Mouse (Mus musculus): ENCODE data around the gene Six2. TPM values are rescaled to one million over a fixed set of nuclear protein-coding genes. Genes with fewer than 3 reads are reported as not detected.

Gene Six2
- polyA plus RNA-seq, 1 experiment, result 14.4 TPM

GRCm38 (mm10) chr17:85700028-85700427 is 12.0 kb upstream of the Six2 start:
- Histone ChIP-seq H3K27me3 (ENCODE audit: control insufficient read depth, insufficient read depth, low read length) (no peaks in the 10 kb centered on the region), H3K27ac (ENCODE audit: control insufficient read depth, insufficient read depth, low read length) (no peak overlapping the region), H3K4me3 (ENCODE audit: control insufficient read depth, insufficient read depth, low read length) (no peak overlapping the region), H3K4me1 (replicated peaks; ENCODE audit: control insufficient read depth, insufficient read depth, low read length) (no peaks in the 10 kb centered on the region), H3K36me3 (ENCODE audit: control insufficient read depth, insufficient read depth, low read length) (no peaks in the 10 kb centered on the region)
- TF ChIP-seq CTCF (IDR thresholded peaks at IDR 0.05; ENCODE audit: borderline replicate concordance, control insufficient read depth, extremely low read depth, insufficient read depth, low read length, poor library complexity) (no peak), POLR2A (IDR thresholded peaks at IDR 0.05; ENCODE audit: control insufficient read depth, extremely low read depth, insufficient read depth, low read length, poor library complexity) (no peak)
- WGBS, result 84% methylated on average over 4 of the region's 4 CpGs
- no peak for DNase-seq

DNA sequence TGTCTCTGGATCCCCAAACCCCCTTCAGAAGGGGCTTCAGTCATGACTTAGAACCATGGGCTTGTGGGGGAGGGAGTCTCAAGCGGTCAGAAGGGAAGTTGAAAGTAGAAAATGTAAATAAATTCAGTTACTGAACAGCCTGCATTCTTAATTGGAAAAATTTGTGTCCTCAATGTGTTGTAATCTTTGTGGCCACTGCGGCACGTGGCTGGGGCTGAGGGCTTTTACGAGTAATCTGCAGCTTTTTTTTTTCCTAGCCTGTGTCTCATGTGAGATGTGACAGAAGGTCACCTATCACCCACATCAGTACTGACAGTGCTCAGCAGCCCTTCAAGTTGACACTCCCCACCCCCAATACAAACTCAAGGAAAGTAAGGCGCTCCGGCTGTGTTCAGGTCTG is 10.6 kb upstream of the Six2 start:
- WGBS, result 91% methylated on average over 6 of the region's 6 CpGs
- H3K27me3 ChIP-seq (ENCODE audit: control insufficient read depth, insufficient read depth, low read length), result no peaks in the 10 kb centered on the region; the same call in 1 of the 2 replicates
- no peak for DNase-seq
- H3K36me3 ChIP-seq (ENCODE audit: control insufficient read depth, insufficient read depth, low read length), result no peaks in the 10 kb centered on the region
- TF ChIP-seq POLR2A (IDR thresholded peaks at IDR 0.05; ENCODE audit: control insufficient read depth, extremely low read depth, insufficient read depth, low read length, poor library complexity) (no peak), CTCF (IDR thresholded peaks at IDR 0.05; ENCODE audit: borderline replicate concordance, control insufficient read depth, extremely low read depth, insufficient read depth, low read length, poor library complexity) (no peak)
- no peaks in the 10 kb centered on the region for H3K4me1 ChIP-seq (replicated peaks; ENCODE audit: control insufficient read depth, insufficient read depth, low read length)
- H3K27ac ChIP-seq (ENCODE audit: control insufficient read depth, insufficient read depth, low read length), result no peak overlapping the region
- H3K4me3 ChIP-seq (ENCODE audit: control insufficient read depth, insufficient read depth, low read length), result no peak overlapping the region

DNA sequence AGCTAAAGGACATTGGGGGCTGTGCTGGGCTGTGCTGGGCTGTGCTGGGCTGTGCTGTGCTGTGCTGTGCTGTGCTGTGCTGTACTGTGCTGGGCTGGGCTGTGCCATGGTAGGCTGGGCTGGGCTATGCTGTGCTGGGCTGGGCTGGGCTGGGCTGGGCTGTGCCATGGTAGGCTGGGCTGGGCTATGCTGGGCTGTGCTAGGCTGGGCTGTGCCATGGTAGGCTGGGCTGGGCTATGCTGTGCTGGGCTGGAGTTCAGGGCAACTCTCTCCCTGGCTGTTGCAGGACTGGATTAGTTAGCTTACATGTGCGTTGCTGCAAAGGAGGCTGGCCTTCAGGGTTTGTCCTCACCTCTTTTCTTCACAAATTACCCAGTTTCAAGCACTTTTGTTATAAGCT is 9.9 kb upstream of the Six2 start:
- no peak overlapping the region for H3K4me3 ChIP-seq (ENCODE audit: control insufficient read depth, insufficient read depth, low read length)
- no peak for TF ChIP-seq POLR2A (IDR thresholded peaks at IDR 0.05; ENCODE audit: control insufficient read depth, extremely low read depth, insufficient read depth, low read length, poor library complexity)
- TF ChIP-seq CTCF (IDR thresholded peaks at IDR 0.05; ENCODE audit: borderline replicate concordance, control insufficient read depth, extremely low read depth, insufficient read depth, low read length, poor library complexity), result no peak

DNA sequence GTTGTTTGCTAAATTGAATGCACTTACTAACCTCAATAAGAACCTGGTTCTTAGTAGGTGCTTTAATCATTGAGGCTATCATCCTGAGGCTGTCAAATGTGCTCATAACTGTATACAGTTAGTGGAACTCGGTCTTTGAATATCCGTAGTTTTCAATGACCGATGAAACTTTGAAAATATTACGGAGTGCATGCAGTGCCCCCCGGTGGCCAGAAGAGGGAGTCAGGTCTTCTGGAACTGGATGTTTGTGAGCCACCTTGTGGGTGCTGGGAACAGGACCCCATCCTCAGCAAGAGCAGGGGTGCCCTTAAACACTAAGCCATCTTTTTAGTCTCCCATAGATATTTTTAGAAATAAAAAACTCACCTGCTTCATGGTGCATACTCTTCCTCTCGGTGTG is 6.4 kb upstream of the Six2 start:
- 88% methylated on average over 6 of the region's 6 CpGs for WGBS
- TF ChIP-seq POLR2A (IDR thresholded peaks at IDR 0.05; ENCODE audit: control insufficient read depth, extremely low read depth, insufficient read depth, low read length, poor library complexity) (no peak), CTCF (IDR thresholded peaks at IDR 0.05; ENCODE audit: borderline replicate concordance, control insufficient read depth, extremely low read depth, insufficient read depth, low read length, poor library complexity) (no peak)
- H3K27me3 ChIP-seq (ENCODE audit: control insufficient read depth, insufficient read depth, low read length), result no peaks in the 10 kb centered on the region; the same call in 1 of the 2 replicates

More for the DNA sequence above, 9.9 kb upstream of the Six2 start:
- WGBS, result 83% methylated on average over 1 of the region's 1 CpGs
- Histone ChIP-seq H3K36me3 (ENCODE audit: control insufficient read depth, insufficient read depth, low read length) (no peaks in the 10 kb centered on the region), H3K27me3 (ENCODE audit: control insufficient read depth, insufficient read depth, low read length) (no peaks in the 10 kb centered on the region; the same call in 1 of the 2 replicates), H3K4me1 (replicated peaks; ENCODE audit: control insufficient read depth, insufficient read depth, low read length) (no peaks in the 10 kb centered on the region), H3K27ac (ENCODE audit: control insufficient read depth, insufficient read depth, low read length) (no peak overlapping the region)
- no peak for DNase-seq

DNA sequence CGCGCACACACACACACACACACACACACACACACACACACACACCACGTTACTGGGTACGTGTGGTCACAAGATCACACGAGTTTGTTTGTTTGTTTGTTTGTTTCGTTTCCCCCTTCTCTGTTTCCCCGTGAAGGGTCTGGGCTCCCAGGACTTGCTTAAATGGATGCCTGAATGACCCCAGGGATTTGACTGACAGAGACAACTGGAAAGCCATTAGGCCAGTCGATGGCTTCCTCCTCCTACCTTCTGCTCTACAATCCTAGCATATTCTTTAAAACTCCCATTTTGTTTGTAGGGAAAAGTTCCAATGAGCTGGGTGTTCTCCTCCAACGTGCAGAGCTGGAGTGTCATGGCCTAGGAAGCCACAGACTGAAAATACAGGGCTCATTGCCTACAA is 5.0 kb upstream of the Six2 start:
- Histone ChIP-seq H3K36me3 (ENCODE audit: control insufficient read depth, insufficient read depth, low read length) (no peaks in the 10 kb centered on the region), H3K27me3 (ENCODE audit: control insufficient read depth, insufficient read depth, low read length) (peaks cover 3% of the 10 kb centered on the region; the same call in 1 of the 2 replicates), H3K4me1 (replicated peaks; ENCODE audit: control insufficient read depth, insufficient read depth, low read length) (no peaks in the 10 kb centered on the region), H3K27ac (ENCODE audit: control insufficient read depth, insufficient read depth, low read length) (no peak overlapping the region), H3K4me3 (ENCODE audit: control insufficient read depth, insufficient read depth, low read length) (no peak overlapping the region)
- DNase-seq, result no peak
- TF ChIP-seq POLR2A (IDR thresholded peaks at IDR 0.05; ENCODE audit: control insufficient read depth, extremely low read depth, insufficient read depth, low read length, poor library complexity) (no peak), CTCF (IDR thresholded peaks at IDR 0.05; ENCODE audit: borderline replicate concordance, control insufficient read depth, extremely low read depth, insufficient read depth, low read length, poor library complexity) (no peak)
- WGBS, result 8% methylated on average over 9 of the region's 9 CpGs

More for the DNA sequence above, 6.4 kb upstream of the Six2 start:
- DNase-seq, result no peak
- H3K4me1 ChIP-seq (replicated peaks; ENCODE audit: control insufficient read depth, insufficient read depth, low read length), result no peaks in the 10 kb centered on the region
- H3K27ac ChIP-seq (ENCODE audit: control insufficient read depth, insufficient read depth, low read length), result no peak overlapping the region
- no peaks in the 10 kb centered on the region for H3K36me3 ChIP-seq (ENCODE audit: control insufficient read depth, insufficient read depth, low read length)
- H3K4me3 ChIP-seq (ENCODE audit: control insufficient read depth, insufficient read depth, low read length), result no peak overlapping the region

GRCm38 (mm10) chr17:85692594-85692993 is 4.5 kb upstream of the Six2 start:
- WGBS, result 5% methylated on average over 23 of the region's 23 CpGs
- no peak overlapping the region for H3K4me3 ChIP-seq (ENCODE audit: control insufficient read depth, insufficient read depth, low read length)
- peaks cover 3% of the 10 kb centered on the region; the same call in 1 of the 2 replicates for H3K27me3 ChIP-seq (ENCODE audit: control insufficient read depth, insufficient read depth, low read length)
- no peaks in the 10 kb centered on the region for H3K4me1 ChIP-seq (replicated peaks; ENCODE audit: control insufficient read depth, insufficient read depth, low read length)
- no peak for TF ChIP-seq POLR2A (IDR thresholded peaks at IDR 0.05; ENCODE audit: control insufficient read depth, extremely low read depth, insufficient read depth, low read length, poor library complexity)
- TF ChIP-seq CTCF (IDR thresholded peaks at IDR 0.05; ENCODE audit: borderline replicate concordance, control insufficient read depth, extremely low read depth, insufficient read depth, low read length, poor library complexity), result no peak
- no peak for DNase-seq
- no peak overlapping the region; the same call in 1 of the 2 replicates for H3K27ac ChIP-seq (ENCODE audit: control insufficient read depth, insufficient read depth, low read length)
- no peaks in the 10 kb centered on the region for H3K36me3 ChIP-seq (ENCODE audit: control insufficient read depth, insufficient read depth, low read length)
